Mouse (Mus musculus) CH12.LX (cell line): ENCODE results near the gene Tdpoz1. TPM values are rescaled to one million over a fixed set of nuclear protein-coding genes. Genes with fewer than 3 reads are reported as not detected.

ENCODE experiments used
- polyA plus RNA-seq: library from polyadenylated mRNA; unstranded; fragments of >175 nt; gene quantifications from 2 replicates; pipeline ENCODE4 v1.2.1, GENCODE M21; 2012; ENCODE audit warnings: low read depth; ENCODE audit not compliant: insufficient read length
- total RNA-seq, 2 experiments: library from RNA; depleted of rRNA; stranded (reverse); fragments of 300-350 nt in 1 of 2; fragments of >200 nt in 1 of 2; gene quantifications; 2 replicates each; pipeline ENCODE4 v1.2.3; 2012 to 2014

The Tdpoz1 gene
- total and polyA plus RNA-seq, 3 experiments: not detected

Other genes starting within 250 kb of the Tdpoz1 start
- not detected in 2 replicates for gene Tchh, start 234.0 kb downstream of the Tdpoz1 start, total RNA-seq (2012; rRNA removed)
- gene Tchh, start 234.0 kb downstream of the Tdpoz1 start, total RNA-seq (2014; rRNA removed): not detected in 2 replicates
- not detected in 2 replicates for gene Tchh, start 234.0 kb downstream of the Tdpoz1 start, polyA plus RNA-seq
- not detected in 2 replicates for gene Tchhl1, start 207.6 kb downstream of the Tdpoz1 start, total RNA-seq (2012; rRNA removed)
- gene Tchhl1, start 207.6 kb downstream of the Tdpoz1 start, total RNA-seq (2014; rRNA removed): not detected in 2 replicates
- gene Tchhl1, start 207.6 kb downstream of the Tdpoz1 start, polyA plus RNA-seq: not detected in 2 replicates
- 33.4 and 47.2 TPM in 2 replicates for gene S100a11, start 155.8 kb downstream of the Tdpoz1 start, total RNA-seq (2012; rRNA removed)
- 68.9 and 75.2 TPM in 2 replicates for gene S100a11, start 155.8 kb downstream of the Tdpoz1 start, total RNA-seq (2014; rRNA removed)
- gene S100a11, start 155.8 kb downstream of the Tdpoz1 start, polyA plus RNA-seq: 448 and 468 TPM in 2 replicates
- 352 and 369 TPM in 2 replicates for gene S100a10, start 121.2 kb downstream of the Tdpoz1 start, total RNA-seq (2012; rRNA removed)
- 429 and 518 TPM in 2 replicates for gene S100a10, start 121.2 kb downstream of the Tdpoz1 start, total RNA-seq (2014; rRNA removed)
- gene S100a10, start 121.2 kb downstream of the Tdpoz1 start, polyA plus RNA-seq: 213 and 259 TPM in 2 replicates
- not detected in 2 replicates for gene Tdpoz2, start 23.6 kb downstream of the Tdpoz1 start, total RNA-seq (2012; rRNA removed)
- gene Tdpoz2, start 23.6 kb downstream of the Tdpoz1 start, total RNA-seq (2014; rRNA removed): not detected in 2 replicates
- gene Tdpoz2, start 23.6 kb downstream of the Tdpoz1 start, polyA plus RNA-seq: not detected in 2 replicates
- gene Gm37596, start 16.8 kb upstream of the Tdpoz1 start, total RNA-seq (2012; rRNA removed): not detected in 2 replicates
- gene Gm37596, start 16.8 kb upstream of the Tdpoz1 start, total RNA-seq (2014; rRNA removed): not detected in 2 replicates
- gene Gm37596, start 16.8 kb upstream of the Tdpoz1 start, polyA plus RNA-seq: not detected in 2 replicates
- not detected in 2 replicates for gene Gm5773, start 96.7 kb upstream of the Tdpoz1 start, total RNA-seq (2012; rRNA removed)
- not detected in 2 replicates for gene Gm5773, start 96.7 kb upstream of the Tdpoz1 start, total RNA-seq (2014; rRNA removed)
- not detected in 2 replicates for gene Gm5773, start 96.7 kb upstream of the Tdpoz1 start, polyA plus RNA-seq
- gene Tdpoz4, start 120.1 kb upstream of the Tdpoz1 start, total RNA-seq (2012; rRNA removed): not detected in 2 replicates
- gene Tdpoz4, start 120.1 kb upstream of the Tdpoz1 start, total RNA-seq (2014; rRNA removed): not detected in 2 replicates
- gene Tdpoz4, start 120.1 kb upstream of the Tdpoz1 start, polyA plus RNA-seq: not detected in 2 replicates
- gene Tdpoz3, start 149.7 kb upstream of the Tdpoz1 start, total RNA-seq (2012; rRNA removed): not detected in 2 replicates
- gene Tdpoz3, start 149.7 kb upstream of the Tdpoz1 start, total RNA-seq (2014; rRNA removed): not detected in 2 replicates
- not detected in 2 replicates for gene Tdpoz3, start 149.7 kb upstream of the Tdpoz1 start, polyA plus RNA-seq